Mouse (Mus musculus) liver, adult 2 months (tissue): ENCODE measurements around the gene Smim15. TPM values are rescaled to one million over a fixed set of nuclear protein-coding genes. Genes with fewer than 3 reads are reported as not detected.

Source experiments
- DNase-seq: peaks from one replicate; pipeline ENCODE4 v3.0.0-alpha.2; 2011; ENCODE audit warnings: low read depth, low spot score; ENCODE audit errors: extremely low read depth
- H3K27ac ChIP-seq: fragments of 200-500 bp; replicated peaks from 2 replicates; pipeline ENCODE4 v1.5.1; 2012; ENCODE audit warnings: low read depth, mild to moderate bottlenecking, control low read depth, inconsistent platforms, low read length; ENCODE audit not compliant: insufficient read depth
- H3K27me3 ChIP-seq: fragments of 200-500 bp; 2 replicates; pipeline ENCODE4 v1.6.1; 2012; ENCODE audit warnings: mild to moderate bottlenecking, moderate library complexity, low read length, inconsistent platforms; ENCODE audit not compliant: control insufficient read depth, insufficient read depth
- H3K36me3 ChIP-seq: fragments of 200-500 bp; 2 replicates; pipeline ENCODE4 v1.6.1; 2012; ENCODE audit warnings: low read length, inconsistent platforms; ENCODE audit not compliant: control insufficient read depth, insufficient read depth
- H3K4me1 ChIP-seq: fragments of 200-500 bp; 2 replicates; pipeline ENCODE4 v1.6.1; 2011; ENCODE audit warnings: low read length; ENCODE audit not compliant: control insufficient read depth, insufficient read depth
- H3K4me3 ChIP-seq: fragments of 200-500 bp; 2 replicates; pipeline ENCODE4 v1.5.1; 2011; ENCODE audit warnings: low read depth, mild to moderate bottlenecking, control low read depth, low read length, moderate library complexity; ENCODE audit not compliant: insufficient read depth
- H3K79me2 ChIP-seq: fragments of 200-500 bp; 2 replicates; pipeline ENCODE4 v1.6.1; 2012; ENCODE audit warnings: inconsistent platforms, mild to moderate bottlenecking, low read length, moderate library complexity; ENCODE audit not compliant: control insufficient read depth, insufficient read depth
- H3K9ac ChIP-seq: fragments of 200-500 bp; 2 replicates; pipeline ENCODE4 v1.6.1; 2012; ENCODE audit warnings: low read depth, mild to moderate bottlenecking, control low read depth, inconsistent platforms, low read length
- CTCF ChIP-seq: fragments of 200-500 bp; IDR thresholded peaks from 2 replicates; pipeline ENCODE4 v1.5.1; 2011; ENCODE audit warnings: low read depth, low read length, control low read depth
- POLR2A ChIP-seq: fragments of 200-500 bp; IDR thresholded peaks from 2 replicates; pipeline ENCODE4 v1.6.1; 2011; ENCODE audit warnings: low read length, control low read depth; ENCODE audit not compliant: insufficient read depth; ENCODE audit errors: extremely low read depth
- WGBS: fragments of 180-500 bp; shearing (Covaris S2); methylation state at CpG from one replicate; pipeline ENCODE4 v1.1.7; 2018; 5-methylcytosine and 5-hydroxymethylcytosine counted together
- polyA plus RNA-seq: library from polyadenylated mRNA; depleted of rRNA; stranded (reverse); fragments of >200 nt; gene quantifications from 2 replicates; pipeline ENCODE4 v1.2.3, GENCODE M21; 2012
- total RNA-seq: library from RNA; depleted of rRNA; stranded (reverse); fragments of >200 nt; gene quantifications from 2 replicates; pipeline ENCODE4 v1.2.3, GENCODE M21; 2014

The Smim15 gene
- total and polyA plus RNA-seq, 2 experiments, result 3.5 to 20.4 TPM

- TF ChIP-seq POLR2A (no peak), CTCF (no peak)
- Histone ChIP-seq H3K79me2 (no peaks in the 10 kb centered on the region), H3K27ac (no peak overlapping the region)
Measured at GRCm38 (mm10) chr13:108015166-108015565, 29.1 kb upstream of the Smim15 start.

DNA sequence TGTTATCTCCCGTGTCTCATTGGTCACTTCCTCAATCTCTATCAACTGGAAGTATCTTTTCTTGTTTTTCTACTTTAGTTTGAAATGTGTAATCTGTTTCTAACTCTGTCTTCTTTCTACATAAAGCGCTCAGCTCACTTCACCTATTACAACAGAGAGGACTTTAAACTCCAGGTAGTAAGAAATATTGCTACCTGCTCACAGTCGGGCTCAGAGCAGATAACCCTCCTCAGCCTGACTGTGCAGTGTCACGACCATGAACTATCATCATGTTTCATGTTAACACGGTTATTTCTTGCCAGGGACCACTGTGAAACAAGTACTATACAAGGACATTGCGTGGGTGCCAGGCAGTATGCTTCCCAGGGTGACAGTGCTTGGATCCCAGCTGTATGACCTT, 26.9 kb upstream of the Smim15 start:
- H3K4me3 ChIP-seq, result no peak overlapping the region
- TF ChIP-seq POLR2A (no peak), CTCF (no peak)
- no peak overlapping the region for H3K9ac ChIP-seq
- 52% methylated on average over 6 of the region's 6 CpGs for WGBS
- no peaks in the 10 kb centered on the region for H3K36me3 ChIP-seq
- H3K4me1 ChIP-seq, result no peaks in the 10 kb centered on the region
- H3K27me3 ChIP-seq, result no peaks in the 10 kb centered on the region
- no peak overlapping the region for H3K27ac ChIP-seq
- no peak for DNase-seq
- no peaks in the 10 kb centered on the region for H3K79me2 ChIP-seq

More at GRCm38 (mm10) chr13:108015166-108015565, 29.1 kb upstream of the Smim15 start:
- Histone ChIP-seq H3K9ac (no peak overlapping the region), H3K4me1 (no peaks in the 10 kb centered on the region), H3K4me3 (no peak overlapping the region), H3K27me3 (no peaks in the 10 kb centered on the region), H3K36me3 (no peaks in the 10 kb centered on the region)
- DNase-seq, result peak; percentile 6
- 81% methylated on average over 6 of the region's 6 CpGs for WGBS

GRCm38 (mm10) chr13:108025802-108026201, 18.4 kb upstream of the Smim15 start:
- Histone ChIP-seq H3K27me3 (no peaks in the 10 kb centered on the region), H3K4me1 (no peaks in the 10 kb centered on the region), H3K9ac (no peak overlapping the region), H3K79me2 (no peaks in the 10 kb centered on the region), H3K36me3 (no peaks in the 10 kb centered on the region), H3K4me3 (no peak overlapping the region), H3K27ac (no peak overlapping the region)
- 68% methylated on average over 3 of the region's 3 CpGs for WGBS
- no peak for DNase-seq
- TF ChIP-seq POLR2A (no peak), CTCF (no peak)

- Histone ChIP-seq H3K9ac (no peak overlapping the region), H3K79me2 (no peaks in the 10 kb centered on the region), H3K27ac (no peak overlapping the region), H3K36me3 (no peaks in the 10 kb centered on the region), H3K4me1 (no peaks in the 10 kb centered on the region), H3K27me3 (no peaks in the 10 kb centered on the region), H3K4me3 (no peak overlapping the region)
- TF ChIP-seq CTCF, result no peak
- no peak for TF ChIP-seq POLR2A
- WGBS, result 97% methylated on average over 4 of the region's 4 CpGs
- no peak for DNase-seq
Measured at GRCm38 (mm10) chr13:108032789-108033188, 11.5 kb upstream of the Smim15 start.

DNA sequence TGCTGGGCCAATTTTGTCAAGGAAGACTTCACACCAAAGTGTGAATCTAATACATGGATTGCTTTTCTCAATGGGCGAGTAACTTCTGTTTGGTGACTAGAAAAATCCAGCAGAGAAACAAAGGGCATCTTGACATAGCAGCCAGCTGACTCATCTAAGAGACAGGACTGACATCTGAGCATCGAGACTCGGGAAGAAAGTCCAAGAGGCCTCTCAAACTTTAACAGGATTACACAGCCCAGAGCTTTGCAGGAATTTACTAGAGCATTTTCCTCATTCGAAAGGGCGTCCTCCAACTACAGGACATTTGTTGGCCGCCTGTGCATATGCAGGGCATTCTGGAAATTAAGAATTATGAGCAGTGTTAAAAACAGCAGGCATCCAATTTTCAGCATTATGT, 4.9 kb upstream of the Smim15 start:
- no peaks in the 10 kb centered on the region; the same call in 1 of the 2 replicates for H3K79me2 ChIP-seq
- no peak overlapping the region for H3K27ac ChIP-seq
- H3K9ac ChIP-seq, result no peak overlapping the region
- H3K4me1 ChIP-seq, result peaks cover 8% of the 10 kb centered on the region
- no peak for TF ChIP-seq CTCF
- no peak for TF ChIP-seq POLR2A
- no peak overlapping the region for H3K4me3 ChIP-seq
- H3K27me3 ChIP-seq, result no peaks in the 10 kb centered on the region
- H3K36me3 ChIP-seq, result no peaks in the 10 kb centered on the region
- WGBS, result 78% methylated on average over 6 of the region's 6 CpGs
- DNase-seq, result no peak

- Histone ChIP-seq H3K4me1 (peaks cover 8% of the 10 kb centered on the region), H3K9ac (no peak overlapping the region), H3K79me2 (no peaks in the 10 kb centered on the region; the same call in 1 of the 2 replicates), H3K4me3 (no peak overlapping the region), H3K27me3 (no peaks in the 10 kb centered on the region), H3K36me3 (no peaks in the 10 kb centered on the region), H3K27ac (no peak overlapping the region)
- TF ChIP-seq CTCF (no peak), POLR2A (no peak)
- DNase-seq, result no peak
- WGBS, result 83% methylated on average over 9 of the region's 9 CpGs
Measured at GRCm38 (mm10) chr13:108039902-108040301, 4.3 kb upstream of the Smim15 start.
